Mouse (Mus musculus) forebrain, embryonic 16.5 days (tissue): ENCODE results near the gene Fmnl3. TPM values are rescaled to one million over a fixed set of nuclear protein-coding genes. Genes with fewer than 3 reads are reported as not detected.
A peak's percentile ranks its signal among the peaks of the same experiment; 100 is the strongest.

ENCODE experiments used
- ATAC-seq: fragments of 200-750 bp; cut with Nextera tagmentation; 2 replicates; pipeline ENCODE4 v1.8.0; 2017; ENCODE audit warnings: mild to moderate bottlenecking, moderate library complexity
- H3K27ac ChIP-seq: fragments of 300-500 bp; sonication (generic); 2 replicates; pipeline ENCODE4 v1.5.1; 2014; ENCODE audit warnings: low read length, control low read depth
- H3K27me3 ChIP-seq: fragments of 300-500 bp; sonication (generic); replicated peaks from 2 replicates; pipeline ENCODE4 v1.6.1; 2014; ENCODE audit warnings: low read length; ENCODE audit not compliant: control insufficient read depth, insufficient read depth
- H3K36me3 ChIP-seq: fragments of 300-500 bp; sonication (generic); 2 replicates; pipeline ENCODE4 v1.6.1; 2014; ENCODE audit not compliant: control insufficient read depth, insufficient read depth
- H3K4me1 ChIP-seq: fragments of 300-500 bp; sonication (generic); replicated peaks from 2 replicates; pipeline ENCODE4 v1.6.1; 2014; ENCODE audit warnings: low read length; ENCODE audit not compliant: control insufficient read depth, insufficient read depth
- H3K4me2 ChIP-seq: fragments of 300-500 bp; sonication (generic); 2 replicates; pipeline ENCODE4 v1.6.1; 2014; ENCODE audit warnings: mild to moderate bottlenecking, low read length, control low read depth
- H3K4me3 ChIP-seq: fragments of 300-500 bp; sonication (generic); replicated peaks from 2 replicates; pipeline ENCODE4 v1.5.1; 2014; ENCODE audit warnings: mild to moderate bottlenecking, low read length, control low read depth
- H3K9ac ChIP-seq: fragments of 300-500 bp; sonication (generic); replicated peaks from 2 replicates; pipeline ENCODE4 v1.6.1; 2014; ENCODE audit warnings: low read depth, low read length, control low read depth
- H3K9me3 ChIP-seq: fragments of 300-500 bp; sonication (generic); 2 replicates; pipeline ENCODE4 v1.6.1; 2016; ENCODE audit warnings: low read length; ENCODE audit not compliant: control insufficient read depth
- WGBS: fragments of 180-500 bp; shearing (Covaris S2); extraction: QIAGEN DNeasy Blood & Tissue Kit; methylation state at CpG from one replicate; pipeline ENCODE4 v1.1.7; 2014; 5-methylcytosine and 5-hydroxymethylcytosine counted together
- polyA plus RNA-seq: library from polyadenylated mRNA; unstranded; fragments of >200 nt; fragmentation: Nextera tagmentation; extraction: Ambion mirVana; gene quantifications from 2 replicates; pipeline ENCODE4 v1.2.1, GENCODE M21; 2015

Fmnl3 gene
- polyA plus RNA-seq: 8.7 and 10.3 TPM in 2 replicates

DNA sequence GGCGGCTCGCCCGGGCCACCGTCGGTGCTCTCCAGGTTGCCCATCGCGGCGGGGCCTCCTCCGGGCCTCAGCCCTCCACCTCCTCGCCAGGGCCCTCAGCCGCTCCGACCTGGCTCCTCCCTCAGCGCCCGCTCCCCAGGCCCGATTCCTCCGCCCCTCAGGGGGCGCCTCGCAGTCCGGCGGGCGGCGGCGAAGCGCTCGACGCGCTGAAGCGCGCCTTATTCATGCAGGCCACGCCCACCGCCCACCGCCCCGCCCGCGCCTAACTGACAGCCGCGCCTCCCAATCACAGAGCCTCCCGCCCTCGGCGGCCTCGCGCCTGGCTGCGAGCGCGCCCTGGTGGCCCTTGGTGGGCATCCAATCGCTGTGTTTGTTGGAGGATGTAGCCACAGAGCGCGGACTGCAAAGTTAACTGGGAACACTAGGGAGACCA, at the start of gene Fmnl3:
Gene Fmnl3, minus strand, starts transcription at position 224 of the 433 bp plus-strand sequence.
- H3K27ac ChIP-seq: peak within 1 kb of the TSS; percentile 76
- H3K36me3 ChIP-seq: no peaks in the 10 kb centered on the region
- peak within 1 kb of the TSS; percentile 83 for H3K9ac ChIP-seq
- ATAC-seq: peak; percentile 97
- peak within 1 kb of the TSS; percentile 54 for H3K4me3 ChIP-seq
- no peaks in the 10 kb centered on the region for H3K9me3 ChIP-seq
- no peaks in the 10 kb centered on the region for H3K27me3 ChIP-seq
- peaks cover 12% of the 10 kb centered on the region for H3K4me1 ChIP-seq
- peak within 1 kb of the TSS; percentile 61 for H3K4me2 ChIP-seq
- under 1% methylated on average over 46 of the region's 48 CpGs for WGBS

- Histone ChIP-seq H3K27me3 (no peaks in the 10 kb centered on the region), H3K9ac (no peak overlapping the region), H3K9me3 (no peaks in the 10 kb centered on the region), H3K36me3 (no peaks in the 10 kb centered on the region), H3K4me3 (no peak overlapping the region), H3K4me1 (peaks cover 11% of the 10 kb centered on the region), H3K27ac (no peak overlapping the region), H3K4me2 (no peak overlapping the region)
- ATAC-seq: no peak
- 44% methylated on average over 17 of the region's 17 CpGs for WGBS
These were observed 47.5 kb upstream of the Fmnl3 start for GRCm38 (mm10) chr15:99417692-99418271.

- peaks cover 11% of the 10 kb centered on the region for H3K4me1 ChIP-seq
- no peak for ATAC-seq
These were observed 46.7 kb upstream of the Fmnl3 start for GRCm38 (mm10) chr15:99416957-99417356.

GRCm38 (mm10) chr15:99416348-99416882, 46.1 kb upstream of the Fmnl3 start:
- H3K4me2 ChIP-seq: no peak overlapping the region; the same call in 1 of the 2 replicates
- H3K9me3 ChIP-seq: no peaks in the 10 kb centered on the region
- H3K4me1 ChIP-seq: peaks cover 11% of the 10 kb centered on the region
- ATAC-seq: peak; percentile 34
- no peak overlapping the region for H3K4me3 ChIP-seq
- 20% methylated on average over 13 of the region's 13 CpGs for WGBS
- no peak overlapping the region for H3K9ac ChIP-seq
- no peak overlapping the region for H3K27ac ChIP-seq
- no peaks in the 10 kb centered on the region for H3K27me3 ChIP-seq
- H3K36me3 ChIP-seq: no peaks in the 10 kb centered on the region

More at GRCm38 (mm10) chr15:99416957-99417356, 46.7 kb upstream of the Fmnl3 start:
- no peak overlapping the region for H3K9ac ChIP-seq
- no peak overlapping the region for H3K4me3 ChIP-seq
- no peaks in the 10 kb centered on the region for H3K36me3 ChIP-seq
- WGBS: 29% methylated on average over 4 of the region's 4 CpGs
- H3K27me3 ChIP-seq: no peaks in the 10 kb centered on the region
- no peak overlapping the region for H3K27ac ChIP-seq
- no peak overlapping the region; the same call in 1 of the 2 replicates for H3K4me2 ChIP-seq
- no peaks in the 10 kb centered on the region for H3K9me3 ChIP-seq

DNA sequence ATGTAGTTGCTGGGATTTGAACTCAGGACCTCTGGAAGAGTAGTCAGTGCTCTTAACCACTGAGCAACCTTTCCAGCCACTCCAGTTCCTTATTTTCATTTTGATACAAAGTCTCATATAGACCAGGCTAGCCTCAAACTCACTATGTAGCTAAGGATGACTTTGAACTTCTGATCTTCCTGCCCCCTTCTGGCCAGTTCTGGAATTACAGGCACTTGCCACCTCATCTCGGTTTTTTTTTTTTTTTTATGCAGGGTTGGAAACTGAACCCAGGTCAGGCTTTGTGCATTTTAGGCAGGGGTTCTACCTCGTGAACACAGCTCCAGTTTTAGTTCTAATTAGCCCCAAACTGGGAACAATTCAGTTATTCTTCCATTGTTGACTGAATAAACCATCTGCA, 45.5 kb upstream of the Fmnl3 start:
- Histone ChIP-seq H3K27ac (no peak overlapping the region), H3K4me1 (peaks cover 8% of the 10 kb centered on the region), H3K4me3 (no peak overlapping the region), H3K4me2 (no peak overlapping the region), H3K36me3 (no peaks in the 10 kb centered on the region), H3K9ac (no peak overlapping the region), H3K27me3 (no peaks in the 10 kb centered on the region), H3K9me3 (no peaks in the 10 kb centered on the region)
- WGBS: 18% methylated on average over 2 of the region's 2 CpGs
- ATAC-seq: no peak

DNA sequence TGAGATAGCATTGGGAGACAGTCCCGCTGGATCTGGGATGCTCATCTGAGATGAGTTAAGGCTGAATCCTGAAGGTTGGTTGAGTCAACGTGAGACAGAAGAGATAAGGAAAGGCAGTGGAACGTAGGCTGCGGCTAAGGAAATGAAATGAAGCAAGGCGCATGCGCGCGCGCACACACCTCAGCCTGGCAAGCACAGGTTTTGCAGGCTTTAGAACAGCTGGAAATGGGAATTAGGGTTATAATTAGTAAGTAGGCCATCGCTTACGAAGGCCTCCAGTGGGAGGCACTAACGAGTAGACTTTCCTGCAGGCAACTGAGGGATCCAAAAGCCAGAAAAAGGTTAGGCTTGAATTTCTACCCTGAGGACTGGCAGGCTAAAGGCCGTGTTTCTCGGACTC, 41.5 kb upstream of the Fmnl3 start:
- peaks cover 21% of the 10 kb centered on the region for H3K36me3 ChIP-seq
- H3K9ac ChIP-seq: no peak overlapping the region
- no peak overlapping the region for H3K4me3 ChIP-seq
- WGBS: 59% methylated on average over 14 of the region's 14 CpGs
- 0 out of 2 replicates have a peak, but pooled peaks cover 2% of the 10 kb centered on the region for H3K4me1 ChIP-seq
- no peak overlapping the region for H3K27ac ChIP-seq
- no peaks in the 10 kb centered on the region for H3K27me3 ChIP-seq
- no peak for ATAC-seq
- no peaks in the 10 kb centered on the region for H3K9me3 ChIP-seq
- no peak overlapping the region for H3K4me2 ChIP-seq

- no peaks in the 10 kb centered on the region for H3K27me3 ChIP-seq
- H3K36me3 ChIP-seq: peaks cover 41% of the 10 kb centered on the region
- no peak overlapping the region for H3K27ac ChIP-seq
- H3K4me2 ChIP-seq: no peak overlapping the region
- H3K4me1 ChIP-seq: no peaks in the 10 kb centered on the region
- H3K4me3 ChIP-seq: no peak overlapping the region
- ATAC-seq: no peak
- no peaks in the 10 kb centered on the region for H3K9me3 ChIP-seq
- no peak overlapping the region for H3K9ac ChIP-seq
- 91% methylated on average over 9 of the region's 9 CpGs for WGBS
These were observed 38.6 kb upstream of the Fmnl3 start for GRCm38 (mm10) chr15:99408845-99409244.

DNA sequence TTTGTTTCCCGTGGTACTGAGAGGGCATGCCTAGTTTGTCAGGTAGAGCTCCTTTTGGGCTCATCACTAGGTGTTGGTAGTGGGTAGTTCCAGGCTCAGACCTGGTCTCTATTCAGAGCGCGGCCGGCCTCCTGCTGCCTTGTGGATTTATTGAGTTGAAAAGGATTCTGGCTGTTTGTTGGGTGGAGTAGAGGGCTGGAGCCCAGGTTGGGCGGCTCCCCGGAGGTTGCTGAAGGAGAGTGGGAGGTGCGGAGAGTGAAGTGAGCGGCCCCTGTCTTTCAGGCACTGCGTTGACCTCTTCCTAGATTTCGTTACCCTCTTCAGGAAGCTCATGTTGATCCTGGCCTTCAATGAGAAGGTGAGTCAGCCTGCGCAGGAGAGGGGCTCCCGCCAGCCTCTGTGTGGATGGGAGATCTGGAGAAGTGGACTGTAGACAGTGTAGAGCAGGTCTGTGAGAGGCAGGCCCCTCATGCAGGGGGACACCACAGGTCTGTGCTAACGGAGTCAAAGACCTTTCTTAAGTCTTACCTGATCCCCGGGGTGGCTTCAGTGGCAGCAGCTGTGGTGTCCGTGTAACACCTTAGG, 36.8 kb upstream of the Fmnl3 start:
- peaks cover 43% of the 10 kb centered on the region for H3K36me3 ChIP-seq
- no peak for ATAC-seq
- 88% methylated on average over 15 of the region's 15 CpGs for WGBS
- no peaks in the 10 kb centered on the region for H3K27me3 ChIP-seq
- no peaks in the 10 kb centered on the region for H3K9me3 ChIP-seq
- no peaks in the 10 kb centered on the region for H3K4me1 ChIP-seq
- no peak overlapping the region for H3K9ac ChIP-seq
- no peak overlapping the region for H3K4me3 ChIP-seq
- H3K4me2 ChIP-seq: no peak overlapping the region
- H3K27ac ChIP-seq: no peak overlapping the region

GRCm38 (mm10) chr15:99405150-99405549, 34.9 kb upstream of the Fmnl3 start:
- 87% methylated on average over 9 of the region's 9 CpGs for WGBS
- no peaks in the 10 kb centered on the region for H3K9me3 ChIP-seq

More at GRCm38 (mm10) chr15:99405150-99405549, 34.9 kb upstream of the Fmnl3 start:
- Histone ChIP-seq H3K4me2 (no peak overlapping the region), H3K27ac (no peak overlapping the region), H3K4me3 (no peak overlapping the region), H3K9ac (no peak overlapping the region), H3K36me3 (peaks cover 43% of the 10 kb centered on the region), H3K27me3 (no peaks in the 10 kb centered on the region), H3K4me1 (no peaks in the 10 kb centered on the region)
- no peak for ATAC-seq
